Mouse (Mus musculus): ENCODE data around the gene Iqgap3. TPM values are rescaled to one million over a fixed set of nuclear protein-coding genes. Genes with fewer than 3 reads are reported as not detected.

Gene Iqgap3
- polyA plus RNA-seq, 1 experiment from 2014 or later, result 25.2 TPM

DNA sequence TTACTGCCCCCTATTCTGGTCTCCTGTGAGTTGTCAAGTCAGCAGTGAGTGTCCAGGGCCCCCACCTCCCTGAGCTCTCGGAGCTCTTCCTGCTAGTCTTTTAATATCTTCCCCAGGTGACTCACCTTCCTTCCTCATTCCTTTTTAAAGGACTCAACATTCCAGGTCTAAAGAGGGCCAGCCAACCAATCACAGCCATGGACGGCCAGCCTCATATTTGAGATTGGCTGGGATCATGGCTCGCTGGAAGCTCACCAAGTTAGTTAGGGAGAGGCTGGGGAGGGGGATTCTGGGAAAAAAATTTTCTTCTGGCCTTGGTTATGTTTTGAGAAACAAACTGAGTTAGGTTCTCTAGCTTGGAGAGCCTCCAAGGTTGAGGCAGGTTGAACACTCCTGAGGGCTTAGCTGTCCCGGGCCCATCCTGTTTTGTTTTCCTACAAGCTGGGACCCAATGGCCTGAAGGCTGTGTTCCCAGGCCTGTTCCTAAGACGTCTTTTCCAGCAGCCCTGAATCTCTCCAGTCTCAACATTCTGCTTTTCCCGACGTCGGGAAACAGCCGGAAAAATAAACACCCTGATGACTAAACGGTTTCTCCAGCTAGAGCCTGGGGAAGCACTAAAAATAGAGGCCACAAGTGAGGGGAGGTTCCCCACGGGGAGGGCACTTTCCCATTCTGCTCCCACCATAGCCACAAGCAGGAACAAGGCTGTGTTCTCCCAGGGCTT, 58.6 kb downstream of the Iqgap3 start:
- Histone ChIP-seq H3K4me2 (peak overlapping the region; percentile 93), H3K4me1 (peaks cover 57% of the 10 kb centered on the region), H3K36me3 (no peaks in the 10 kb centered on the region), H3K9me3 (no peaks in the 10 kb centered on the region), H3K9ac (0 out of 2 replicates have a peak overlapping the region, but pooled peaks have one; percentile 7), H3K27me3 (no peaks in the 10 kb centered on the region), H3K27ac (peak overlapping the region; percentile 99), H3K4me3 (peak overlapping the region; percentile 62)
- 8% methylated on average over 11 of the region's 11 CpGs for WGBS
- no peak for ATAC-seq (ENCODE audit: borderline replicate concordance, extremely low read depth, low FRiP score, low TSS enrichment)

DNA sequence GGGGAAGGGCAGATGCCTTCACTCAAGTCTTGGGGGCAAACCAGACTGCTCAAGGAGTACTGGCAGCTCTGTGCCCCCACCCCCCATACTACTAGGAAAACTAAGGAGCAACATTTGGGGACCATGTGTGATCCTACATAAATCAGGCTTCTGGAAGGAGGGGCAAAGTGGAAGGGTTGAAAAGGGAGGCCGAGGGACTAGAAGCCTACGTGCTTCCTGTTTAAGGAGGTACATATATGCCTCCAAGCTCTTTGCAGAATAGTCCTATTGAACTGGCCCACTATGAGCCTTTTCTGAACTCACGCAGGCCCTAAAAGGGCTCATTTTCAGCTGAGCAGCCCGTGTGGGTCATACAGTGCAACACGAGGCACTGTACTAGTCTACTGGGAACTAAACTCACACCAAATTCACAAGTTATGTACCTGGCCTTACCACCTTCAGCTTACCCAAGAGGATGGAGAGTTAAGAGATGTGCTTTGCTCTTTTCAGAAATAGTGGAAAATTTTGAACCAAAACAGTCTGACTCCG, 59.2 kb downstream of the Iqgap3 start:
- ATAC-seq (ENCODE audit: borderline replicate concordance, extremely low read depth, low FRiP score, low TSS enrichment), result no peak
- no peaks in the 10 kb centered on the region for H3K27me3 ChIP-seq
- H3K9me3 ChIP-seq, result no peaks in the 10 kb centered on the region
- 34% methylated on average over 6 of the region's 6 CpGs for WGBS
- H3K4me3 ChIP-seq, result peak overlapping the region; percentile 91
- H3K36me3 ChIP-seq, result no peaks in the 10 kb centered on the region
- H3K27ac ChIP-seq, result peak overlapping the region; percentile 99
- peaks cover 63% of the 10 kb centered on the region for H3K4me1 ChIP-seq
- H3K4me2 ChIP-seq, result peak overlapping the region; percentile 93
- peak overlapping the region; percentile 44; the same call in 1 of the 2 replicates for H3K9ac ChIP-seq

GRCm38 (mm10) chr3:88141439-88141786, 59.6 kb downstream of the Iqgap3 start:
- H3K27me3 ChIP-seq, result no peaks in the 10 kb centered on the region
- H3K4me3 ChIP-seq, result peak overlapping the region; percentile 91
- H3K4me1 ChIP-seq, result peaks cover 67% of the 10 kb centered on the region
- H3K9me3 ChIP-seq, result no peaks in the 10 kb centered on the region
- no peak for ATAC-seq (ENCODE audit: borderline replicate concordance, extremely low read depth, low FRiP score, low TSS enrichment)
- H3K4me2 ChIP-seq, result peak overlapping the region; percentile 93
- H3K36me3 ChIP-seq, result no peaks in the 10 kb centered on the region
- 5% methylated on average over 9 of the region's 9 CpGs for WGBS
- H3K9ac ChIP-seq, result peak overlapping the region; percentile 44
- peak overlapping the region; percentile 99 for H3K27ac ChIP-seq

- peak within 1 kb of the TSS; percentile 99 for H3K27ac ChIP-seq
- peaks cover 71% of the 10 kb centered on the region for H3K4me1 ChIP-seq
- H3K27me3 ChIP-seq, result no peaks in the 10 kb centered on the region
- no peaks in the 10 kb centered on the region for H3K9me3 ChIP-seq
- H3K4me2 ChIP-seq, result peak within 1 kb of the TSS; percentile 93
- peak within 1 kb of the TSS; percentile 91 for H3K4me3 ChIP-seq
- peak; percentile 88 for ATAC-seq (ENCODE audit: borderline replicate concordance, extremely low read depth, low FRiP score, low TSS enrichment)
- under 1% methylated on average over 33 of the region's 52 CpGs for WGBS
- peak within 1 kb of the TSS; percentile 75 for H3K9ac ChIP-seq
- no peaks in the 10 kb centered on the region for H3K36me3 ChIP-seq
Observed at GRCm38 (mm10) chr3:88141787-88142523, 60.2 kb downstream of the Iqgap3 start, which contains the start of gene Mef2d. Gene Mef2d (plus strand): TSS chr3:88142372.

- H3K9me3 ChIP-seq, result no peaks in the 10 kb centered on the region
- H3K27ac ChIP-seq, result peak overlapping the region; percentile 99
- H3K4me1 ChIP-seq, result peaks cover 68% of the 10 kb centered on the region
- under 1% methylated on average over 56 of the region's 57 CpGs for WGBS
- peak overlapping the region; percentile 91 for H3K4me3 ChIP-seq
- peak overlapping the region; percentile 75 for H3K9ac ChIP-seq
- peak; percentile 24 for ATAC-seq (ENCODE audit: borderline replicate concordance, extremely low read depth, low FRiP score, low TSS enrichment)
- peak overlapping the region; percentile 93 for H3K4me2 ChIP-seq
- no peaks in the 10 kb centered on the region for H3K36me3 ChIP-seq
- no peaks in the 10 kb centered on the region for H3K27me3 ChIP-seq
Observed at GRCm38 (mm10) chr3:88142546-88142915, 60.8 kb downstream of the Iqgap3 start.

- no peaks in the 10 kb centered on the region for H3K9me3 ChIP-seq
- peak overlapping the region; percentile 99 for H3K27ac ChIP-seq
- peak overlapping the region; percentile 91 for H3K4me3 ChIP-seq
- peak overlapping the region; percentile 75 for H3K9ac ChIP-seq
- peaks cover 72% of the 10 kb centered on the region for H3K4me1 ChIP-seq
- no peaks in the 10 kb centered on the region for H3K36me3 ChIP-seq
- ATAC-seq (ENCODE audit: borderline replicate concordance, extremely low read depth, low FRiP score, low TSS enrichment), result no peak
- no peaks in the 10 kb centered on the region for H3K27me3 ChIP-seq
- peak overlapping the region; percentile 93 for H3K4me2 ChIP-seq
- WGBS, result under 1% methylated on average over 33 of the region's 33 CpGs
Observed at GRCm38 (mm10) chr3:88142916-88143771, 61.4 kb downstream of the Iqgap3 start.

DNA sequence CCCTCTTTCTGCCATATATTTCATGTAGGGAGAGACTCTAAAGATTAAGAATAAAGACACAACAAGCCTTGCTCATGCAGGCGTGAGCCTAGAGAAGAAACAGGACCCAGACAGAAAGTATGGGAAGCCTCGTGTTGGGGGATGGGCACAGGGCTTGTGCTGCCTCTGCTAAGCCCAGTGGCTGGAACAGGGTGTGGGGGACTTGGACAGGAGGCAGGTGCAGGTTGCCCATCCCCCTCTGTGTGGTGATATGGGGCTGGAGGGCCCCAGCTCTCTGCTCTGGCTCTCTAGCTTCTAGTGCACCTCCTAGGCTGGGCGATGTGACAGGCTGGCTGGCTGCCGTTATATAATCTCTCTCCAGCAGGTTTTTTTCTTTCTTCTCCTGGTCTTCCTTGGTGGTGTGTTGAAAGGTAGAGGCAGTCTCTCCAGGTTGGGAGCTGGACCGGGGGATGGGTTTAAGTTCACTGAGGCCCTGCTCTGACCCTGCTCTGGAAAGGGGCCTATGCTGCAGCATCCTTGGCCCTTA, 62.3 kb downstream of the Iqgap3 start:
- peak overlapping the region; percentile 75 for H3K9ac ChIP-seq
- no peaks in the 10 kb centered on the region for H3K36me3 ChIP-seq
- H3K27ac ChIP-seq, result peak overlapping the region; percentile 99; the same call in 1 of the 2 replicates
- WGBS, result 22% methylated on average over 5 of the region's 5 CpGs
- no peak for ATAC-seq (ENCODE audit: borderline replicate concordance, extremely low read depth, low FRiP score, low TSS enrichment)
- H3K9me3 ChIP-seq, result no peaks in the 10 kb centered on the region
- H3K4me2 ChIP-seq, result peak overlapping the region; percentile 93
- peaks cover 78% of the 10 kb centered on the region for H3K4me1 ChIP-seq
- H3K4me3 ChIP-seq, result peak overlapping the region; percentile 91
- no peaks in the 10 kb centered on the region for H3K27me3 ChIP-seq

- H3K4me2 ChIP-seq, result peak overlapping the region; percentile 93
- ATAC-seq (ENCODE audit: borderline replicate concordance, extremely low read depth, low FRiP score, low TSS enrichment), result no peak
- no peak overlapping the region for H3K27ac ChIP-seq
- peaks cover 78% of the 10 kb centered on the region for H3K4me1 ChIP-seq
- peak overlapping the region; percentile 75; the same call in 1 of the 2 replicates for H3K9ac ChIP-seq
- H3K36me3 ChIP-seq, result no peaks in the 10 kb centered on the region
- no peaks in the 10 kb centered on the region for H3K9me3 ChIP-seq
- WGBS, result 66% methylated on average over 6 of the region's 6 CpGs
- peak overlapping the region; percentile 91 for H3K4me3 ChIP-seq
- no peaks in the 10 kb centered on the region for H3K27me3 ChIP-seq
Observed at GRCm38 (mm10) chr3:88144648-88145410, 63.1 kb downstream of the Iqgap3 start.

DNA sequence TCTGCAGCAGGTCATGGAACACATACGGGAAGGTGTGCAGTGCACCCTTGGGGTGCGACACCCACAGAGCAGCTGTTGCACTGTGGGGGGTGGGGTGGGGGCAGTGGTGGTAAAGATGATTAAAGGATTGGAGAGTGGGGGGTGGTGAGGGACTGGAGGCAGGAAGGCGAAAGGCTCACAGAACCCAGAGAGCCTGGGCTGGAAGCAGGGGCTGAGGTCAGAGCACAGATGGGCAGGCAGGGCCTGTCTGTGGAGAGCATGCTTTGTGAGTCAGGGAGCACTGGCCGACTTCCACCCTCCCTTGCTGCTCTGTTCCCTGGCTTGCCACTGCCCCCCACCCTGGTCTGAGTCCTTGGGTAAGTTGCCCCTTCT, 63.6 kb downstream of the Iqgap3 start:
- no peaks in the 10 kb centered on the region for H3K36me3 ChIP-seq
- no peaks in the 10 kb centered on the region for H3K27me3 ChIP-seq
- H3K27ac ChIP-seq, result no peak overlapping the region
- H3K4me1 ChIP-seq, result peaks cover 78% of the 10 kb centered on the region
- ATAC-seq (ENCODE audit: borderline replicate concordance, extremely low read depth, low FRiP score, low TSS enrichment), result no peak
- no peak overlapping the region; the same call in 1 of the 2 replicates for H3K9ac ChIP-seq
- 22% methylated on average over 4 of the region's 4 CpGs for WGBS
- H3K9me3 ChIP-seq, result no peaks in the 10 kb centered on the region
- H3K4me3 ChIP-seq, result no peak overlapping the region
- H3K4me2 ChIP-seq, result peak overlapping the region; percentile 93; the same call in 1 of the 2 replicates

DNA sequence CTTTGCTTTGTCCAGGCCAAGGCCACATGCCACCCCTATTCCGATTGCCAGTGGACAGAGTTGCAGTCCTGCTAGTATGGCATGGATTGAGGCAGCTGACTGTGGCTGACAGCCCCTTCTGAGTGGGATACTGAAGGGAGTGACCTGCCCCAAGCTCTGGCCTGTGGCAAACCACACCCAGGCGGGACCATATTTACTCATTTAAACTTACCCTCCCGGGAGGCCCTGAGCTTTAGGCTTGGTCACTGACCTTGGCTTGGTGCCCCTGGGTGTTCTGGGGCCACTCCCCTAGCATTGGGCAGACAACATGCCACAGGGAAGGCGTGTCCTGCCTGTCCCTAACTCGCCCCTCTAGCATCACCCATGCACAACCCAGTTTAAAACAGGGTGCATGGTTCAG, 64.2 kb downstream of the Iqgap3 start:
- WGBS, result 51% methylated on average over 5 of the region's 5 CpGs
- no peaks in the 10 kb centered on the region for H3K27me3 ChIP-seq
- H3K9me3 ChIP-seq, result no peaks in the 10 kb centered on the region
- H3K27ac ChIP-seq, result no peak overlapping the region
- no peak overlapping the region for H3K4me3 ChIP-seq
- no peak for ATAC-seq (ENCODE audit: borderline replicate concordance, extremely low read depth, low FRiP score, low TSS enrichment)
- H3K4me2 ChIP-seq, result peak overlapping the region; percentile 93; the same call in 1 of the 2 replicates
- no peaks in the 10 kb centered on the region for H3K36me3 ChIP-seq
- H3K9ac ChIP-seq, result no peak overlapping the region; the same call in 1 of the 2 replicates
- H3K4me1 ChIP-seq, result peaks cover 78% of the 10 kb centered on the region

Data from lung, embryonic 15.5 days (tissue).